Mouse (Mus musculus) spleen, postnatal 4 days (tissue): ENCODE results near the gene Map6.

Source experiments
- DNase-seq, 2 experiments: peaks; one replicate each; pipeline ENCODE4 v3.0.0; 2022; ENCODE audit warnings: low spot score in 2 of 2

Gene Map6

GRCm38 (mm10) chr7:99264597-99264996 lies 2.6 kb upstream of the Map6 start:
- DNase-seq: no peak

DNA sequence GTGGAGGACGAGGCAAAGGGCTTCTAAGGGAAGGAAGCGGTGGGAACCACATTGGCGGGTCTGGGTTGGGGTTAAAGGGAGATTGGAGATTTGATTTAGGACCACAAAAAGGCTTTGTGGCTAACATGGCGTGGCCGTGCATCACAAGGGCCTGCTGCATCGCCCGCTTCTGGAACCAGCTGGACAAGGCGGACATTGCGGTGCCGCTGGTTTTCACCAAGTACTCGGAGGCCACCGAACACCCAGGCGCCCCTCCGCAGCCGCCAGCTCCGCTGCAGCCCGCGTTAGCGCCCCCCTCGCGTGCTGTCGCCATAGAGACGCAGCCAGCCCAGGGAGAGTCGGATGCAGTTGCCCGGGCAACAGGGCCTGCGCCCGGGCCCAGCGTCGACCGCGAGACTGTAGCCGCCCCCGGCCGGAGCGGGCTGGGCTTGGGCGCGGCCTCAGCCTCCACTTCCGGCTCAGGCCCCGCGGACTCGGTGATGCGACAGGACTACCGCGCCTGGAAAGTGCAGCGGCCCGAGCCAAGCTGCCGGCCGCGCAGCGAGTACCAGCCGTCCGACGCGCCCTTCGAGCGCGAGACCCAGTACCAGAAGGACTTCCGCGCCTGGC lies 754 bp downstream of the Map6 start:
- DNase-seq: no peak

DNA sequence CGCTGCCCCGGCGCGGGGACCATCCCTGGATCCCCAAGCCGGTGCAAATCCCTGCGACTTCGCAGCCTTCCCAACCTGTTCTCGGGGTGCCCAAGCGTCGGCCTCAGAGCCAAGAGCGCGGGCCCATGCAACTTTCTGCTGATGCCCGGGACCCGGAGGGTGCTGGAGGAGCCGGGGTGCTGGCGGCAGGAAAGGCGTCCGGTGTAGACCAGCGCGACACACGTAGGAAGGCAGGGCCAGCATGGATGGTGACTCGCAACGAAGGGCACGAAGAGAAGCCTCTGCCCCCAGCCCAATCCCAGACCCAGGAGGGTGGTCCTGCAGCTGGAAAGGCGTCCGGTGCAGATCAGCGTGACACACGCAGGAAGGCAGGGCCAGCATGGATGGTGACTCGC lies 1.3 kb downstream of the Map6 start:
- DNase-seq: no peak

- no peak for DNase-seq
Observed at GRCm38 (mm10) chr7:99268951-99269945, 2.0 kb downstream of the Map6 start.

DNA sequence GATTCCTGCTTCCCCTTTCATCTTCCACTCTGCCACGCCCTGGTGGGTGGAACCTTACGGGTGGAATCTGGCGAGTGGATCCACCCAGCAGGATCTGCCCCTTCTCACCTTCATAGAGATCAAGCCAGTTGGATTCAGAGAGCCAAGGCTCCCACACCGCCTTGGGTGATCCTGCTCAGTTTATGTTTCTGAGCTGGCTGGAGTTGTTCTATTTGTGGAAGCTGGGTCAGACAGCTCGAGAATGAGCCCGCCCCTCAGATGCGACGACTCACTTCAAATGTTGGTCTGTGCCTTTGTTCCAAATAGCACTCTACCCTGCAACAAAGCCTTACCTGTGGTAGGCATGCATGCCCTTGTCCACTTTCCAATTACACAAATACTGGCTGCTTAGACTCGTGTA lies 4.4 kb downstream of the Map6 start:
- no peak for DNase-seq

DNA sequence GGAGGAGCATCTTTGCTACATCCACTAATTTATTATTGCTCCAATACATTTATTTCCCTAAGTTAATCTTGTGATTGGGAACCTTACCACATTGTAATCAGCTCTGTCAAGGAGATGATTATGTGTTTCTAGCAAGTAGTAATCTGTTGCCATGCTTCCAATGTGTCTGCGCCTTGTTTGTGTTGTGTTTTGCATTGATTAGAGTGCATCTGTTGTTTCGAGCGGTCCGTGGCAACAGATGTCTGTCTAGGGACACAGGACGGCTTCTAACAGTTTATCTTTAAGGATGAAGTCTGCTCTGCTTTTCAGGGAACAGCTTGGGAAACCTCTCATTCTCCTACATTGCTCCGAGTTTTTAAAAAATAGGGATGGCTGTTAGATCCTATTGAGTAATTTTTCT lies 7.9 kb downstream of the Map6 start:
- DNase-seq: no peak

DNA sequence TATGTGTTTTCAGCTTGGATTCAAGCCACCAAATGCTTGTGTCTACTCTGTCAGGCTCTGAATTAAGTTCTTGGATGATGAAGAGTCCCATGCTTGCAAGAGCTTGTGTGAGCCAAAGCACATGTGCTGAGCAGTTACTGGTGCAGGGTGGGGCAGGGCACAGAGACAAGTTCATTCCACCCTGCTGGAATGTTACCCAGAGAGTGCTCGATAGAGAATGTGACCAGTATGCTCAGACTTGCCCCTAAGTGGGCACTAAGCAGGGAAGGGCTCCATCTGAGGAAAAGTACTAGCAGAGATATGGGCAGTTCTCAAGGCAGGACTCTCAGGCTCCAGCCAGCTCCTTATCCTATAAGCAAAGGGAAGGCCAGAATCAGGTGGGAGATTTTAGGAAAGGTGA lies 9.4 kb downstream of the Map6 start:
- DNase-seq: no peak

- no peak for DNase-seq
Observed at GRCm38 (mm10) chr7:99278309-99278708, 11.1 kb downstream of the Map6 start.

DNA sequence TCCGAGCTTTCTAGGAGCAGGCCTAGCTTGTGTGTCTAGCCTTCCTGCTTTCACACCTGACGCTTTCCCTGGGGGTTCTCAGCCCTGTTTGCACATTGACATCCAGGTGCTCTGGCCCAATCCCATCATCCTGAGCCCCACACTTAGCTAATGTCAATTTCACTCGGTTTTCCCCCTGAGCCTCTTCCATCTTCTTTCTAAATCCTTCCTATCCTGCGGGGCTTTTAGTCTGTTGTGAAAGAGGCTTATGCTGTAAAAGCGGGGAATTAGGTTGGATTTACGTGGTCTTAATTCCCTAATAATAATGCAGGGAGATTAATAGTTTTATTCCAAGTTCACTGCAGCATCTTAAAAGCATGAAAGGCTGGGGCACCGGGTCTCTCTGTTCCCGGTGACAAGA lies 12.3 kb downstream of the Map6 start:
- no peak for DNase-seq

- no peak for DNase-seq
Observed at GRCm38 (mm10) chr7:99287287-99287686, 20.0 kb downstream of the Map6 start.

DNA sequence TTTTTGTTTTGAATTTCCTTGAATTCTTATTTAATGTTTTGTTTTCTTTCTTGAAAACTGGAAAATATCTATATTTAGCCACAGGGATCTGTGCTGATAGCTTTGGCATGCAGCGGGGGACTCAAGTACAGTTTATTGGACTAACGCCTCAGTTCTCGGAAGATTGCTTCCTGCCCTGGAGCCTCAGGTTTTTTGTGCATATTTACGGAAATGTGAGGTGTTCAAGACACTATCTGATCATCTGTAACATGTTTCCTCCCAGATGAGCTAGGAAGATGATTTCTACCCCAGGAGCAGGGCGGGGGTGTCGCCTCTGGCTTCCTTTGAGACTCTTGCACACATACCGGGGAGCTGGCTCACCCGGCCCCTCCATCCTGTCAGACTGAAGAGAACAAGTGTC lies 22.8 kb downstream of the Map6 start:
- DNase-seq: no peak

GRCm38 (mm10) chr7:99290925-99291324 lies 23.7 kb downstream of the Map6 start:
- no peak for DNase-seq

DNA sequence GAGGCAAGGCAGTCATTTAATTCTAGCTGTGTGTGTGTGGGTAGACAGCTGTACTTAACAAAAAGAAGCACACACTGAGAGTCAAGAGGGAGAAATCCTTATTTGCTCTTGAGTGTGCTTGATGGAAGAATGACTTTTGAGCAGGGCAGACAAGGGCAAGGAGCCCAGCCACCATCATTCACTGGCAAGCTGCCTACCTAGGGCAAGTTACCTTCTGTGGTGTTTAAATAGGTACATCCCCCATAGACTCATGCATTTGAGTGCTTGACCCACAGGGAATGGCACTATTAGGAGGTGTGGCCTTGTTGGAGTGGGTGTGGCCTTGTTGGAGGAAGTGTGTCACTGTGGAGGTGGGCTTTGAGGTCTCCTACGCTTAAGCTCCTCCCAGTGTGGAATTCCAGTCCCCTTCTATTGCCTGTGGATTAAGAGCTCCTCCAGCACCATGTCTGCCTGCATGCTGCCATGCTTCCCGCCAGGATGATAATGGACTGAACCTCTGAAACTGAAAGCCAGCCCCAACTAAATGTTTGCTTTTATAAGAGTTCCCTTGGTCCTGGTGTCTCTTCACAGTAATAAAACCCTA lies 27.0 kb downstream of the Map6 start:
- no peak for DNase-seq

DNA sequence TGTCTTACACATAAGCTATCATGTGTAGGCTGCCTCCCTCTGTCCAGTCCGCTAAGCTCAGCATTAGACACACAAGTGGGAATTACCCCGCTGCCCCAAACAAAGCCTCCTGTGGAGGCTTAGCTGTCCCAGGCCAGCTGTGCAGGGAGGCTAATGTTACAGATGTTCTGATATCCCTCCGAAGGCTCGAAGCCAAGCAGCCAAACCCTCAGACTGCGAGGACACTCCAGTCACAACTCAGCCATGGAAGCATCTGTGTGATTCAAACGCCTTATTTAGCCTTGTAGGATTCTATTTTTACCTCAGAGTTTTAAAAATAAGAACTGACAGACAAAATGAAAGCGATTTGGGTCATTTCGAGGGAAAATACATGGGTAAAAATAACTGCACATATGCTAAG lies 27.9 kb downstream of the Map6 start:
- DNase-seq: no peak

GRCm38 (mm10) chr7:99300650-99301175 lies 33.5 kb downstream of the Map6 start:
- DNase-seq: no peak

GRCm38 (mm10) chr7:99304029-99304428 lies 36.8 kb downstream of the Map6 start:
- no peak for DNase-seq

DNA sequence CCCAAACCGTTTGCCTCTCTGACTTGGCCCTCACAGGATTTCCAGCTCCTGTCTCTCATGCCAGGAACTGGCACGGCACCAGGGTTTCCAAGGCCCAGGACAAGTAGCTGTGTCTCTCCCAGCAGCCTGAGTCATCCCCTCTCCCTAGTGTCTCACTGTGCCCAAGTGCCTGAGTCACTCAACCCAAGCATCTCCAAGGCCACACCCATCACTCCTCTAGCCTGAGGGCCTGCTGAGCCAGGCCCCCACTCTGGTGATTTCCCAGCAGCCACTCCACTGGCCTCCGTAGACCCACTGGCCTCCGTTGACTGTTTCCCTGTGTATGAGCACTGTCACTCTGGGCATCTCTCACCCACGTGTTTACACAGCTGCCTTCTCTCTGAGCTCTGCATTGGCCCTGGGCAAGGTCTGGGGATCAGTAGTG lies 37.7 kb downstream of the Map6 start:
- peak in 1 of 2 experiments; percentile 21 for DNase-seq

- DNase-seq: no peak
Observed at GRCm38 (mm10) chr7:99305688-99306087, 38.4 kb downstream of the Map6 start.

DNA sequence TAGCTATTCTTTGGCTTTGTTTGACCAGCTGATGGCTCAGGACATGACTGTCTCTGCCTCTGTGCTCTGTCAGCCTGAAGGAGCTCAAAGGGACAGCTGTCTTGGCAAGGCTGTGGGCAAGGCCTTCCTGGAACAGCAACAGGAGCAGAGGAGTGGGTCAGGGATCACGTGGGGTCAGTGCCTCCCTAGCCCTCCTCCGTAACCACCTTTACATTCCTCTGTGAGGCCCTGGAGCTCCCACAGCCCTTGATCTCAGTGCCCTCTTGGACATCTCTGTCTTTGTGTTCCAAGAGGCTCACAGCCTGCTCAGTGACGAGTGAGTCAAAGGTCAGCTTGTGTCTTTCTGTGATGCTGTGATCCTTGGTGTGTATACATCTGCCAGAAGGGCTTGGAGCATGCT lies 39.4 kb downstream of the Map6 start:
- DNase-seq: no peak

GRCm38 (mm10) chr7:99311433-99311832 lies 44.2 kb downstream of the Map6 start:
- no peak for DNase-seq

DNA sequence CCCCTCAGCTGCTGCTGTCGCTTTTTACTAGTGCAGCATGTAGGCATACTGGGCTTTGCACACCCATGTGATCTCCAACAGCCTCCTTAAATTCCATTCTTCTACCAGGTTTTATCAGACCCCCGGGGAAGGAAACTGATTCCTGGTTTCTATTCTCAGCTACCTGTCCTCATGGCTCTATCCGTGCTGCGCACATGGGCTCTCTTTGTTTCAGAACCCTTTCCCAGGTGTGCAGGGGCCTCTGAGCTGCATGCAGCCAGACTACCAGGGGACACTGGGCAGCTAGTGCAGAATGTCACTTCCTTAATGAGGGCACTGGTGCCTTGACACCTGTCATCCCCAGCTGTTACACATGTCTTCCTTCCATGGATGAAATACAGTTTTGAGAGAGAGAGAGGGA lies 44.8 kb downstream of the Map6 start:
- DNase-seq: no peak

- no peak for DNase-seq
Observed at GRCm38 (mm10) chr7:99312671-99313143, 45.5 kb downstream of the Map6 start.
